Mouse (Mus musculus) gastrocnemius, postnatal 36 days (tissue): ENCODE data around the gene Sdccag8. TPM values are rescaled to one million over a fixed set of nuclear protein-coding genes. Genes with fewer than 3 reads are reported as not detected.

Experiments used
- DNase-seq, 2 experiments: peaks; one replicate each; pipeline ENCODE4 v3.0.0; 2022
- intact Hi-C: fragments of 180-260 bp; cut with DNase I; formaldehyde crosslinking; loops from one replicate; pipeline ENCODE4 v1.15.1; 2025
- microRNA-seq, 2 experiments: library from miRNA; unstranded; fragments of <30 nt; microRNA quantifications; one replicate each; pipeline ENCODE4 v1.2.0; 2021
- total RNA-seq, 2 experiments: library from RNA; stranded (reverse); gene quantifications; 2 replicates each; pipeline ENCODE4 v1.2.3; 2021

The Sdccag8 gene
- total RNA-seq, 2 experiments from 2014 or later: 3.0 to 5.7 TPM

DNA sequence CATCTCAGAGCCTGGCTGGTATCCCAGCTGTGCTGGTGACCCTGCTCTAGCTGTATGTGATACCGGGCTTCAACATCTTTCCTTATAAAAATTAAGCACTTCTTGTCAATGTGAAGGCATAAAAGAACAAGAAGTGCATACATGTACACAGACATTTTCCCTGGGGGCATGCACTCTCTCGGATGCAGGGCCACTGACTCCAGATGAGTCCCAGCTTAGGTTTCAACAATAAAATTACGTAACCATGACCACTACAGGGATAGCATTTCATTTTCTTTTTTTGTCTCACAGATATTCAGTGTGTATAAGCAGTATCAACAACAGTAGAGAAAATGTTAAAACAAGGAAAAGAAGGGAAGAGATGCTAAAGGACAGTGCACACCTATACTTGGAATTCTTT lies 216.2 kb downstream of the Sdccag8 start:
- DNase-seq: no peak
- intact Hi-C loops: no loop called here

DNA sequence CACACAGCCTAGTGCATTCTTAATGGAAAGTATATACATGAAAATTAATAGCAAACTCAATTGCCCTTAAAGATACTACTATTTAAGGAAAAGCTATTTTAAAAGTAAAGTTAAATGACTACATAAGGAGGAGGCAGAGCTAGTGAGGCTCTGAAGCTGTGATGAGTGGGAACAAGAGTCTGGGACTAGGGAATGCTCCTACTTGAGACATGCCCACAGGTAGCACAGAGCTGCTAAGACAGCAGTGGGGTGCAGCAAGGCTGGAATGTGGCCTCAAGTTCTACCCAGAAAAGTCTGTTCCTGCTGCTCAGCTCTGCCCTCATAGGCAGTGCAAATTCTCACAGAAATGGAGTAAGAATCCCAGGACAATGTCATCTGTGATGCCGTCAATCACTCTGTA lies 216.7 kb downstream of the Sdccag8 start:
- no peak for DNase-seq
- intact Hi-C loops: no loop called here

DNA sequence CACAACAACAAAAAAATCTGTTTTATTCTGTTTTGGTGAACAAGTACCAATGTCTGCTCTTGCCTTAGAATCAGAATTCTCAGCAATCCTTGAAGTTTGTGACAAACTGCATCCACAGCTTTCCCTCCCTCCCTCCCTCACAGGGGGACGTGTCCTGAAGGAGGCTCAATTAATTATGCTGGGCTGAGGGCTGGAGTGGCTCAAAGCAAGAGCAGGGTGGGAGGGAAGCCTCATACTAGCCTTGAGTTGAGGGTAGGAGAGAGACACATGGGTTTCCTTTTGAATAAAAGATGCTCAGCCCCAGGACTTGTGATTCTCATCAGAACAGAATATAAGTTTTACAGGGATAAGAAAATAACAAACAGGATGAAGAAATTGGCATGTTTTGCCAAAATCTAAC lies 217.8 kb downstream of the Sdccag8 start:
- no peak for DNase-seq
- intact Hi-C loops: no loop called here

DNA sequence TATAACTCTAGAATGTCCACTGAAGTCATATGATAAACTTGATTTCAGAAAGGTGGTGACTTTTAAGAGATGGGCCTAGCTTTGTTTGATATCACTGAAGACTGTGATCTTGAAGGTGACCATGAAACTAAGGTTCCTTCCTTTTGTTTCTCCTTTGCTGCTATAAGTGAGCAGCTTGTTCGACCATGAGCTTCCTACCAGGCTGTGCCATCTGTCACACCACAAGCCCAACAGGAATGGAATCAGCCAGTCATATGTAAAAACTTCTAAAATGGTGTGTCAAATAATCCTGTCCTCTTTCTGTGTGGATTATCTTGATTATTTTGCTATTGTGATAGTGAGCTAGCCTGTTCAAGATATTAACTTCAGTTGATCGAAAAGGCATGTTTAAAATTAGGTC lies 221.0 kb downstream of the Sdccag8 start:
- intact Hi-C loops: no loop called here

DNA sequence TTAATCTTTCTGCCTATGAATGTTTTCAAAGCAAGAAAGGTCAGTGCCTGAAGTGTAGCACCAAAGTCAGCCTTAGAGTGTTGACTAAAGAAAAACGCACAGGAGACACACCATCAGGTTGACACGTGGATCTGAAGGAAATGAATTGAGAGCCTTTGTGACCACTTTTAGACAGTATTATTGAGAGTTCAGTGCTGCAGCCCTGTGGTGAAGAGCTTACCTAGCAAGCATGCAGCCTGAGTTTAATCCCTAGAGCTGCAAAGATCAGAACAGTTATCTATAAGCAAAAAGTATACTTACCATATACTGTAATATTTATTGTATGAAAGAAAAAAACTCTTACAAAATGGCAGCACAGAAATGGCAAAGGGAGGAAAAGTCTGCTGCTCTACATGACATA lies 223.9 kb downstream of the Sdccag8 start:
- DNase-seq: no peak
- intact Hi-C loops: no loop called here

More for the DNA sequence above, 221.0 kb downstream of the Sdccag8 start:
- DNase-seq: no peak

DNA sequence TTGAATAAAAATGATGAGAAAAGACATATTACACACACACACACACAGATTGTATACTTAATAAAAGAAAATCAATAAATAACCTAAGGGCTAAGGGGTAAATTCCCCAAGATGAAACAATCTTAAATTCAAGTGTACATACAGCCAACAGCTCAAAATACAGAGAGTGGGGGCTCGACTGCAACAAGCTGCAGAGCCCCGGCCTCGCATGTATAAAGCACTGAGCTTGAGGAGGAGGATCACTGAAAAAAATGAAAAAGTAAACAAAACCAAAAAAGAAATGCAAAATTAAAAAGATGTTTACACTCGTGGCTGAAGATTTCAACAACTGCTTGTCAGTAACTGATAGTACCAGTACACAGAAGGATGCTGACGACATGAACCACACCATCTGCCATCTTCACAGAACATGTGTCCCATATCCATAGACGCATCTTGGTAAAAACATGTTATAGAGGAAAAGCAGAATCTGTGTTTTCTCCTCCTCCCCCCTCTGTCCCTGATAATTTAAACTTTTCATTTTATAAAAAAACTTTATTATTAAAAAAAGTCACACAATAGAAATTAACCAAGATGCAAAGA lies 224.7 kb downstream of the Sdccag8 start:
- intact Hi-C loops: no loop called here
- DNase-seq: no peak

DNA sequence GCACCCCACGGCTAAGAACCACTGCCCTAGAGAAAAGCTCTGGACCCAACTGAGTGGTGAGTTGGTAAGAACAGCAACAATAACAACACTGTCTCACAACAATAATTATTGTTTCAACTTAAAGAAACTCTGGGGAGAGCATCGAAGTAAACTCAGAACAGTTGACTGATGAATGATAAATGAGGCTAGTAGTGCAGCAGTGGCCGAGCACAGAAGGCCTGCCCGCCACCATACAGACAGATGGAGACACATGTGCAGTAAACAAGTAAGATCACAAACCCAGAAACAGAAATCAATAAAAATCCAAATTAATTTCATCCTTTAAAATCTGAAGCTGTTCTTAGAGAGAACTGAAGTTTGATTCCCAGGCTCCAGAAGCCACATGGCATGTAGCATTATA lies 225.6 kb downstream of the Sdccag8 start:
- intact Hi-C loops: no loop called here
- no peak for DNase-seq

DNA sequence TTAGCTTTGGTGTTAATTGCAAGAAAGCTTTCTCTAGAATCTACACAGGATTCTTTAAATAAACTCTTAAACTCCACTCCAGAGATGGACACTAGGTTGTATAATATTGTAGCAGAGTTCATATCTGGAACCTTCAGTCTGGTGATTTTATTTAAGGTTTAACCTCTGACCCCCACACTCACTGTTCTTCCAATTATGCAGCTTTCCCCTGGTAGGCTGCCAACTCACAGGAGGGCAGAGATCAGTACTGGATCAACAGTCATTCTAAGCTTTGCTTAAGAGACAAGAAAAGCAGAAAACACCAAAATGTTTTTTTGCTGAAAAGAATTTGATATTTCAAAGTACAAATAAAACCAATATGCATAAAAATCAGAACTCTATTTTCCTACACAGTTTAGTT lies 231.4 kb downstream of the Sdccag8 start:
- intact Hi-C loops: no loop called here
- no peak for DNase-seq

DNA sequence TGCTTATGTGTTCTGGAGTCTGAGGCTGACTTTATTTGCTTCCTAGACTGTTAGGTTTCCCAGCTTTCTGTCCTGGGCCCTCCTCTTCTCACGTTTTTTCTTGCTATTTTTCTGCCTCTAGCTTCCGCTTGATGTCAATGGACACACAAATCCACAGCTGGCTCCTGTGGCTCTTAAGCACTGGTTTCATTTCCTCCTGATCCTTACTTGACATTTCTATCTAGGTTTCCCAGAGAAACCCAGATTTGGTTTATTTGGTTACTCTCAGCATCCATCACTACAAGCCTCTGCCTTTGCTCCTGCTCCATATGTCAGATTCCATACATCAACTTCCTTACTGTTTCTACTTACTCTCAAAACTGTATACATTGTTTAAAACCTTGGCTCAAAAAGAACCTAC lies 232.5 kb downstream of the Sdccag8 start:
- intact Hi-C loops: no loop called here
- DNase-seq: no peak

DNA sequence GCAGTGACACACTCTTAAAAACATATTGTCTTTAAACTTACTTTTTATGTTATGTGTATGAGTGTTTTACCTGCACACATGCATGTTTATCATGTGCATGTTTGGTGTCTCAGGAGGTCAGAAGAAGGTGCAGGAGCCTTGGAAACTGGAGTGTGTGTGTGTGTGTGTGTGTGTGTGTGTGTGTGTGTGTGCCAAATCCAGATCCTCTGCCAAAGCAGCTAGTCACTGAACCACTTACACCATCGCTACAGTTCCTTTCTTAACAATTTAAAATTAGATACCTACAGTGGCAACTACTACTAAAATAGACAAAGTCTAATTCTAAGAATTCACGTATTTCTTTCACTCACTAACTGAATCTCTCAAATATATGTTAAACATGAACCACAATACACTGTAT lies 234.3 kb downstream of the Sdccag8 start:
- intact Hi-C loops: no loop called here
- DNase-seq: no peak

DNA sequence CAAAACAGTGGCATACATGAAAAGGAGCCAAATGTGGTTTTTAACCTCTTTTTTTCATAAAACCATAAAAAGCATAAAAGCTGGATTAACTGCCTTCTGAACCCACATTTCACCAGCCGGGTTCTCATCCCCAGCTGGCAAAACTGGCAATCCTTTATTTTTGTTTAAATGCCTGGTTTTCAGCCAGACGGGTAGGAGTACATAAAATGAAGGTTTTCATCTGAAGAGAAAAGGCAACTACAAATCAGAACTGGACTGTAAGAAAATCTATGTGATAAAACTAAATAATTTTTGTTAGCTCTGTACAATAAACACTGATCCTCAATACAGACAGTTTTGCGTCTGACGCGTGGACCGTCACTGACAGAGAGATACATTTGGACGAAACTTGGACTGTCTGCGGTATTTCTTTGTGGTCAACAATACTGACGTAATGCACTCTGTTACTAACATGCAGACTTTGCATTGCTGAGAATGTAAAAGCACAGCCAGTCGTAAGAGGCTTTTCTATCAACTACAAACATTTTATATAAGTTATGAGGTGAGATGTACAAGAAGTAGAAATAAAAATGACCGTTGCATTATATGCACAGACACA lies 237.0 kb downstream of the Sdccag8 start:
- intact Hi-C loops: no loop called here
- no peak for DNase-seq

DNA sequence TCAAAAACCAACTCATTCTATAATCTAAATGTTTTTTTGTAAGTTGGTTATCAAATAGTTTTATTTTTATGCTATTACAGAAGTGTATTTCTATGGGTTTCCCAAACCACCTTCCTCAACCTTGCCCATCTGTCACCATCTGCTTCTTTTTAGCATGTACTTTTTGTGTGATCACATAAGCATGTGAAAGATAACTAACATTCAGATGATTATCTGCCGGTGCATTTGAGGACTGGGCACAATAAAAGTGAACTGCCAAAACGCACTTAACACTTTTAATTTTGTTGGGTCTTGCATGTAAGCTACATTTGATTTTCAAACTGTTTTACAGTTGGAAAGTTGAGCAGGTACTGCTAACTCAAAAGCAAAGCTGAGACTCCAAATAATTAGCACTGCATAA lies 240.4 kb downstream of the Sdccag8 start:
- intact Hi-C loops: no loop called here
- no peak for DNase-seq

DNA sequence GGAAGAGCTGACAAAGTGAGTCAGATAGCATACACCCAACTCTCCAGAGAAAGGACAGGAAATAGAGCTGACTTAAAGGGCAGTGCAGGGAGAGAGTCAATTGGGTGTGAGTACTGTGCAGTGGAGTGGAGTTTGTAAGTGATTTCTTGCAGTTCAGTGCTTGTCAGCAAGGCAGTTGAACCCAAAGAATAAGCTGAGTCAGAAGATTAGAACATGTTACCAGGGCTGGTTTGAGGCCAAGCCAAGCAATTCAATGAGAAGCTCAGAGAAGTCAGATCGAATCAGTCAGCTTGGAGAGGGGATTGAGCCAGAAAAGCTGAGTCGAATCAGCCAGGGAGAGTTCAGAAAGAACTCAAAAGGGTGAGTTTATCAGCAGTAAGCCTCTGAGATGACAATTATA lies 247.3 kb downstream of the Sdccag8 start:
- intact Hi-C loops: no loop called here
- no peak for DNase-seq

DNA sequence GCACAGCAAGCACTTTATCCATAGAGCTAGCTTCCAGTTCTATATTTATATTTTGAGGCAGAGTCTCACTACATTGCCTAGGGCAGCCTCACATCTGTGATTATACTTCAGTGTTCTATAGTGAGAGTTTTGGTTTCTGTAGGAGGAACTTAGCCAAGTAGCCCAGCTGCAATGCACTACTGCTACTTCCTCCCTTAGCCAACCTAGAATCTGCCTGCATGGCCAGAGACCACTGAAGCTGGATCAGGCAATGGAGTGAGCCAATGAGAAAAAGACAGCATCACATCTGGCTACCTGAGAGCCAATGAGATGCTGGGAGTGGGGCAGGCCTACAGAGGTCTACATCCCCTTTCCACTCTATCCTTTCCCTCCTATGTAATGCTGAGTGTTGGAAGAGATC lies 251.3 kb downstream of the Sdccag8 start:
- intact Hi-C loops: no loop called here
- no peak for DNase-seq

DNA sequence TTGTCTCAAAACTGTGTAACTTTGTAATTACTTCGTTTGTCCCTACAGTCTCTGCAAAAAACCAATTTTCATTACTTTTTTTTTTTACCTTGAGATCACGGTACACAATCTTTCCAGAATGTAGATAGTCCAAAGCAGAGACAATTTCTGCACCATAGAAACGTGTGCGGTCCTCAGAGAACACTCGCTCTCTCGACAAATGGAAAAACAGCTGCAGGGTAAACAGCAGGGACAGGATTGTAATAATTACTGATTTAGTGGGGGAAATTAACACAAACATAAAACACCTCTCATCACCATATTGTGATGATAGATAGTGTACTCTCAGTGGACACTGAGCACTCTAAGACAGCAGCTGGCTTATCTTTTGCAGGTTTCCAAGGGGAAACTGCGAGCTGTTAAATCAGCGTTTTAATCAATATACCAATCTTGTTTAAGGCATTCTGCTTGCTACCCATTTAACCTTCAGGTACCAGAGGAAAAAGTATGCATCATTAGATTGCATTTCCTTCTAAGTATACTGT lies 252.7 kb downstream of the Sdccag8 start:
- intact Hi-C loops: no loop called here
- no peak for DNase-seq

DNA sequence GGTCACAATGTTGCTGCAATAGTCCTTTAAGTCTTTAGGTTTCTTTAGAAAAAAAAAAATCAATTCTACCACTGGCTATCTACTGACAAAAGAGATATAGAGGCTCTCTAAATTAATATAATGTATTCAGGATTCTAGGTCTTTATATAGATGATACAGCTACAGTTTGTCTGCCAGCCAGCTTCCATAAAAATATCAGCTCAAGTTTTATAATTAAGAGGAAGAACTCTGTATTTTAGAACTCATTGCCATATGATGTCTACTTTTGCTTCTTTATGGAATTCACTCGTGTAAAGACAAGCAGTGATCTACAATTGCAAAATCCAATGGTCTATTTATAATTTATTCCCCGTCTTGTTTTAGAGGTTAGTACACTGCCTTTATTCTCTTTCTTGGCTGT lies 254.7 kb downstream of the Sdccag8 start:
- DNase-seq: no peak
- intact Hi-C loops: no loop called here

Small RNA genes within 50 kb of the gene (microRNA-seq; reads per million reads assigned to microRNA genes)
- gene Gm25993 (0 reads per million in 2 experiments), gene Mir350 (139 to 198 reads per million in 2 experiments)

Other genes with a start within 250 kb of the Sdccag8 start
- 10 to 100 TPM; 16.0 to 17.3 TPM for gene Cep170, start 593 bp upstream of the Sdccag8 start, total RNA-seq